Mouse (Mus musculus): Measurements from ENCODE around the gene Ift172. TPM values are rescaled to one million over a fixed set of nuclear protein-coding genes. Genes with fewer than 3 reads are reported as not detected.

Gene Ift172
- total RNA-seq (2021) (10 to 100 TPM; 37.2 to 42.9 TPM), polyA plus RNA-seq (2012; rRNA removed) (28.0 and 30.2 TPM in 2 replicates)
- long read RNA-seq, full-length matches to known transcripts: 13 of 18 reads
- long read RNA-seq, partial matches to known transcripts: 3 of 18 reads
- long read RNA-seq, other reads (novel, unspliced or antisense): 2 of 18 reads

GRCm38 (mm10) chr5:31290521-31291360, at the start of gene Ift172:
Gene Ift172, minus strand, starts transcription at chr5:31291116.
- H3K4me3 ChIP-seq: peak within 1 kb of the TSS; percentile 66
- peak; percentile 94 to 98 for DNase-seq
- peaks cover 3% of the 10 kb centered on the region for H3K4me1 ChIP-seq (ENCODE audit: control insufficient read depth, insufficient read depth, low read length)
- WGBS: 1% methylated on average over 45 of the region's 45 CpGs
- H3K36me3 ChIP-seq (ENCODE audit: control insufficient read depth, insufficient read depth, low read length): no peaks in the 10 kb centered on the region
- TF ChIP-seq CTCF (IDR thresholded peaks at IDR 0.05) (no peak), POLR2A (IDR thresholded peaks at IDR 0.05; ENCODE audit: insufficient read depth, low read depth, low read length) (peak; percentile 90), EP300 (IDR thresholded peaks at IDR 0.05; ENCODE audit: insufficient read depth, low read depth, low read length) (peak; percentile 63; the same call in 1 of the 2 replicates)
- peak within 1 kb of the TSS; percentile 87 for H3K27ac ChIP-seq
- H3K9ac ChIP-seq (ENCODE audit: low read depth, low read length): peak within 1 kb of the TSS; percentile 65
- no peaks in the 10 kb centered on the region for H3K79me2 ChIP-seq (replicated peaks; ENCODE audit: control insufficient read depth, insufficient read depth, low read length)
- peaks cover under 1% of the 10 kb centered on the region; the same call in 1 of the 2 replicates for H3K27me3 ChIP-seq (ENCODE audit: control insufficient read depth, insufficient read depth, low read length)
- intact Hi-C loops (cut with DNase I): loop anchor here (1.0 to 10.0 kb wide), 4 partner anchors 50 to 236 kb away; partner anchors contain the start of genes Cad, Gtf3c2, Nrbp1 and Ppm1g

GRCm38 (mm10) chr5:31328255-31328654, 37.3 kb upstream of the Ift172 start:
- Histone ChIP-seq H3K9ac (ENCODE audit: low read depth, low read length) (no peak overlapping the region), H3K27ac (no peak overlapping the region), H3K4me3 (no peak overlapping the region), H3K4me1 (ENCODE audit: control insufficient read depth, insufficient read depth, low read length) (no peaks in the 10 kb centered on the region), H3K36me3 (ENCODE audit: control insufficient read depth, insufficient read depth, low read length) (no peaks in the 10 kb centered on the region), H3K79me2 (replicated peaks; ENCODE audit: control insufficient read depth, insufficient read depth, low read length) (no peaks in the 10 kb centered on the region), H3K27me3 (ENCODE audit: control insufficient read depth, insufficient read depth, low read length) (no peaks in the 10 kb centered on the region)
- intact Hi-C loops (cut with DNase I): loop anchor here (2.0 to 5.0 kb wide), 2 partner anchors 106 to 139 kb away; partner anchors contain the start of gene Ppm1g
- TF ChIP-seq EP300 (IDR thresholded peaks at IDR 0.05; ENCODE audit: insufficient read depth, low read depth, low read length): no peak
- TF ChIP-seq CTCF (IDR thresholded peaks at IDR 0.05): peak; percentile 82
- DNase-seq: peak; percentile 34 to 53
- WGBS: 25% methylated on average over 7 of the region's 7 CpGs

GRCm38 (mm10) chr5:31326850-31327249, 35.9 kb upstream of the Ift172 start:
- Histone ChIP-seq H3K36me3 (ENCODE audit: control insufficient read depth, insufficient read depth, low read length) (no peaks in the 10 kb centered on the region), H3K79me2 (replicated peaks; ENCODE audit: control insufficient read depth, insufficient read depth, low read length) (no peaks in the 10 kb centered on the region), H3K27me3 (ENCODE audit: control insufficient read depth, insufficient read depth, low read length) (no peaks in the 10 kb centered on the region), H3K4me1 (ENCODE audit: control insufficient read depth, insufficient read depth, low read length) (no peaks in the 10 kb centered on the region), H3K9ac (ENCODE audit: low read depth, low read length) (no peak overlapping the region), H3K4me3 (no peak overlapping the region), H3K27ac (no peak overlapping the region)
- peak; percentile 36 for TF ChIP-seq CTCF (IDR thresholded peaks at IDR 0.05)
- no peak for TF ChIP-seq POLR2A (IDR thresholded peaks at IDR 0.05; ENCODE audit: insufficient read depth, low read depth, low read length)
- TF ChIP-seq EP300 (IDR thresholded peaks at IDR 0.05; ENCODE audit: insufficient read depth, low read depth, low read length): no peak
- intact Hi-C loops (cut with DNase I): loop anchor here (5.0 kb wide), 1 partner anchor 105 kb away; the partner anchor contains the start of gene Ppm1g
- no peak for DNase-seq
- 17% methylated on average over 5 of the region's 5 CpGs for WGBS

GRCm38 (mm10) chr5:31324085-31324484, 33.2 kb upstream of the Ift172 start:
- H3K27ac ChIP-seq: no peak overlapping the region
- WGBS: 58% methylated on average over 3 of the region's 3 CpGs
- no peak overlapping the region for H3K9ac ChIP-seq (ENCODE audit: low read depth, low read length)
- no peak overlapping the region for H3K4me3 ChIP-seq
- H3K4me1 ChIP-seq (ENCODE audit: control insufficient read depth, insufficient read depth, low read length): no peaks in the 10 kb centered on the region
- no peak for TF ChIP-seq EP300 (IDR thresholded peaks at IDR 0.05; ENCODE audit: insufficient read depth, low read depth, low read length)
- TF ChIP-seq POLR2A (IDR thresholded peaks at IDR 0.05; ENCODE audit: insufficient read depth, low read depth, low read length): no peak
- no peak for TF ChIP-seq CTCF (IDR thresholded peaks at IDR 0.05)
- intact Hi-C loops (cut with DNase I): no loop called here
- H3K27me3 ChIP-seq (ENCODE audit: control insufficient read depth, insufficient read depth, low read length): no peaks in the 10 kb centered on the region
- H3K36me3 ChIP-seq (ENCODE audit: control insufficient read depth, insufficient read depth, low read length): no peaks in the 10 kb centered on the region
- DNase-seq: no peak
- H3K79me2 ChIP-seq (replicated peaks; ENCODE audit: control insufficient read depth, insufficient read depth, low read length): no peaks in the 10 kb centered on the region

GRCm38 (mm10) chr5:31322776-31323175, 31.9 kb upstream of the Ift172 start:
- Histone ChIP-seq H3K4me3 (no peak overlapping the region), H3K4me1 (ENCODE audit: control insufficient read depth, insufficient read depth, low read length) (no peaks in the 10 kb centered on the region), H3K9ac (ENCODE audit: low read depth, low read length) (no peak overlapping the region), H3K27ac (no peak overlapping the region), H3K27me3 (ENCODE audit: control insufficient read depth, insufficient read depth, low read length) (no peaks in the 10 kb centered on the region), H3K79me2 (replicated peaks; ENCODE audit: control insufficient read depth, insufficient read depth, low read length) (no peaks in the 10 kb centered on the region), H3K36me3 (ENCODE audit: control insufficient read depth, insufficient read depth, low read length) (no peaks in the 10 kb centered on the region)
- DNase-seq: no peak
- TF ChIP-seq EP300 (IDR thresholded peaks at IDR 0.05; ENCODE audit: insufficient read depth, low read depth, low read length) (no peak), POLR2A (IDR thresholded peaks at IDR 0.05; ENCODE audit: insufficient read depth, low read depth, low read length) (no peak), CTCF (IDR thresholded peaks at IDR 0.05) (no peak)
- intact Hi-C loops (cut with DNase I): no loop called here
- WGBS: 84% methylated on average over 3 of the region's 3 CpGs

GRCm38 (mm10) chr5:31312806-31313205, 21.9 kb upstream of the Ift172 start:
- intact Hi-C loops (cut with DNase I): no loop called here
- no peak overlapping the region for H3K4me3 ChIP-seq
- WGBS: 76% methylated on average over 8 of the region's 8 CpGs
- no peaks in the 10 kb centered on the region for H3K4me1 ChIP-seq (ENCODE audit: control insufficient read depth, insufficient read depth, low read length)
- H3K36me3 ChIP-seq (ENCODE audit: control insufficient read depth, insufficient read depth, low read length): no peaks in the 10 kb centered on the region
- no peak overlapping the region for H3K27ac ChIP-seq
- no peaks in the 10 kb centered on the region; the same call in 1 of the 2 replicates for H3K27me3 ChIP-seq (ENCODE audit: control insufficient read depth, insufficient read depth, low read length)
- no peak overlapping the region for H3K9ac ChIP-seq (ENCODE audit: low read depth, low read length)
- no peaks in the 10 kb centered on the region for H3K79me2 ChIP-seq (replicated peaks; ENCODE audit: control insufficient read depth, insufficient read depth, low read length)
- TF ChIP-seq EP300 (IDR thresholded peaks at IDR 0.05; ENCODE audit: insufficient read depth, low read depth, low read length) (no peak), CTCF (IDR thresholded peaks at IDR 0.05) (no peak), POLR2A (IDR thresholded peaks at IDR 0.05; ENCODE audit: insufficient read depth, low read depth, low read length) (no peak)
- no peak for DNase-seq
